Mouse (Mus musculus) MEL (cell line): ENCODE data around the gene Ucp2.

Experiments
- BHLHE40 ChIP-seq: IDR thresholded peaks from 2 replicates; pipeline ENCODE4 v1.6.1; 2012; ENCODE audit warnings: low read depth, mild to moderate bottlenecking, inconsistent platforms, low read length, improper control_type of control experiment, borderline replicate concordance
- CTCF ChIP-seq, 3 experiments: IDR thresholded peaks in 2 of 3; conservative IDR thresholded peaks in 1 of 3; 2 replicates each; pipeline ENCODE4 v1.5.1; 2011 to 2012; ENCODE audit warnings: low read length in 3 of 3, low read depth in 2 of 3, mild to moderate bottlenecking in 2 of 3, improper control_type of control experiment in 1 of 3, inconsistent platforms in 1 of 3, mixed read lengths in 1 of 3, moderate library complexity in 1 of 3; ENCODE audit not compliant: control insufficient read depth in 1 of 3, insufficient read depth in 1 of 3, poor library complexity in 1 of 3, severe bottlenecking in 1 of 3
- HCFC1 ChIP-seq: IDR thresholded peaks from 2 replicates; pipeline ENCODE4 v1.6.1; 2012; ENCODE audit warnings: low read depth, mild to moderate bottlenecking, inconsistent platforms, low read length, improper control_type of control experiment, moderate library complexity
- POLR2A ChIP-seq, 2 experiments: IDR thresholded peaks; 2 replicates each; pipeline ENCODE4 v1.6.1; 2011 to 2012; ENCODE audit warnings: low read length in 2 of 2, mild to moderate bottlenecking in 2 of 2, control low read depth in 1 of 2, improper control_type of control experiment in 1 of 2, low read depth in 1 of 2, moderate library complexity in 1 of 2; ENCODE audit not compliant: control insufficient read depth in 1 of 2, insufficient read depth in 1 of 2, poor library complexity in 1 of 2
- SIN3A ChIP-seq: IDR thresholded peaks from 2 replicates; pipeline ENCODE4 v1.6.1; 2012; ENCODE audit warnings: low read length, improper control_type of control experiment, inconsistent platforms
- ZC3H11A ChIP-seq: IDR thresholded peaks from 2 replicates; pipeline ENCODE4 v1.6.1; 2012; ENCODE audit warnings: low read depth, mild to moderate bottlenecking, inconsistent platforms, low read length, improper control_type of control experiment

- no peak for TF ChIP-seq CTCF (IDR thresholded peaks at IDR 0.05 in 2 of 3, conservative IDR thresholded peaks at IDR 0.05 in 1 of 3; ENCODE audit: control insufficient read depth in 1 of 3, insufficient read depth in 1 of 3, low read depth in 2 of 3, low read length in 3 of 3, poor library complexity in 1 of 3, severe bottlenecking in 1 of 3)
- no peak for TF ChIP-seq POLR2A (IDR thresholded peaks at IDR 0.05; ENCODE audit: control insufficient read depth in 1 of 2, insufficient read depth in 1 of 2, low read depth in 1 of 2, low read length in 2 of 2, poor library complexity in 1 of 2)
- peak; percentile 68; the same call in 1 of the 2 replicates for TF ChIP-seq BHLHE40
- TF ChIP-seq SIN3A = no peak
- no peak for TF ChIP-seq HCFC1
- no peak for TF ChIP-seq ZC3H11A
These were observed 1.3 kb downstream of the Ucp2 start for GRCm38 (mm10) chr7:100494415-100494831.
